Mouse (Mus musculus): Measurements from ENCODE around the gene Zfp974. TPM values are rescaled to one million over a fixed set of nuclear protein-coding genes. Genes with fewer than 3 reads are reported as not detected.
"Not testable (repeated sequence)": the region's sequence is repeated elsewhere in the genome, so short reads cannot be mapped to it uniquely, and the experiment has no call there.

Zfp974 gene
- total RNA-seq (2021), result 10 to 100 TPM; 17.5 to 18.2 TPM
- long read RNA-seq, experiment 1, partial matches to known transcripts, result 0 of 3 reads
- long read RNA-seq, experiment 1, other reads (novel, unspliced or antisense), result 2 of 3 reads
- long read RNA-seq, experiment 2, partial matches to known transcripts, result 2 of 9 reads
- long read RNA-seq, experiment 2, other reads (novel, unspliced or antisense), result 7 of 9 reads

DNA sequence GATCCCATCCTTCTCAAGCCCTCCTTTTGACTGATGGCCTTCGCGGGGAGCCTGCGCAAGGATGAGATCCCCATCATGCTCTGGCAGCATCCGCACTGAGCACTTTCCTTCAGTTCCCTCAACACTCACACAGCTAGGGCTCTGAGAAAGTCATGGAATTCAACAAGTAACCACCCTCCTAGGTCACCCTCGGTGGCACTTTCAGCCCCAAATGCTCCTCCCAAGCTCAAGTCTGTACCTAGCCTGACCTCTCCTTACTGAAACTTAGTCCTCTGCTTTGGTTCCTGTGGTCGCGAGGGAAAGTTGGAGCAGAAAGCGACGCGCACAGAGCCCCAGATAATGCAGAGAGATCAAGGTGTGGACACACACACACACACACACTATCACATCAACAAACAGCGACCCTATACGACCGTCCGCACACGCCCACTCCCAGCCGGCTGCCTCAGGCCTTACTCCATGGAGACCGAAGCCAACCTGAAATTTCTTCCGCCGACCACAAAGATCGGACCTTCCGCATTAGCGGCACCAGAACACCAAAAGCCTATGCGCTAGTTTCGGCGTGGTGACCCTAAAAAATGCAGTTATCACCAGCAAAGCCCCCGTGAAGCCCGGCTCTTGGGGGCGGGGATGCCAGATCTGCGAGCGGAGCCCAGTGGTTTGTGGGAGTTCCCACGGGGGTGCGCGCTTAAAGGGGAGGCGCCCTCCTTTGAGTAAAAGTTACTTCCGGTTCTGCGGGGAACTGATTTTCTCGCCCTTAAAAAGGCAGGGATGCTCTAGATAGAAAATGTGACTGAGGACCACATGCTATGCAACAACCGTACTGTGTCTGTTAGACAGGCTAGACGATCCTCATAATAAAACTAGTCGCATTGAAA, at the start of gene Zfp974:
TSS of gene Zfp974 (minus strand) at position 643 of the 878 bp plus-strand sequence.
- peak; percentile 17 to 50 for DNase-seq (ENCODE audit: low spot score in 2 of 2)

DNA sequence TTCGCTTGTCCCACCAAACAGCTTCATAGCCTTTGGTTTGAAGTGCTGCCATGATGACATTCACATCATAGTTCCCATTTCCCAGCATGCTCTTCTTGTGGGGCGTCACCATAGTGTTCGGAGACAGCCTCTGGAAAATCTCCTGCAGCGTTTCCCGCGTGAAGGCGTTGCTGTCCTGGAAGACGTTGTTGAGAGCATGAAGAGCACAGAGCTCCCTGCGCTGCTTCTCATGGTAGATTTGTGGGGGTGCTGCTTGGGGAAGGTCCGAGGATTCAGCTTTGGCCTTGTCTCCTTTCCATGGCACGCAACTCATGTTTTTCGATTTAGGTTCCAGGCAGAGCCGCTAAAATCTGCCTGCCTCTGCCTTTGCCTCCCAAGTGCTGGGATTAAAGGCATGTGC, 20.2 kb upstream of the Zfp974 start:
- not testable (repeated sequence) for DNase-seq (ENCODE audit: low spot score in 2 of 2)

DNA sequence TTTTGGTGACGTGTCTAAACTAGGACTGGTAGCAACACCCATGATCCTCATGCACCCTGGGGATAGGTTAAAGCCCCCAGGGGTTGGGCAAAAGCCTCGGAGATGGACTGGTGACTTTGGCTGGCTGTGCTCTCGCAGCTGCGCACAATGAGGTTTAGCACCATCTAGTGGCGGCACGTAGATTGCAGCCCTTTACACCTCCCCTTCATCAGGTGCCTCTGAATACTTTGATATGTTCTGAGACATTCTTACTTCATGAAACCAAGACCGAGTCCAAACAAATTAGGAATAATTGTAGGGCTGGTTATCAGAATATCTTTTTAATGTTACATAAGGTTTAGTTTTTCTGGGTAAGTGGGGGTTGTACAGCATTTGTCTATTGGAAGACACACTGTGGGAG, 12.6 kb upstream of the Zfp974 start:
- DNase-seq (ENCODE audit: low spot score in 2 of 2), result not testable (repeated sequence)

DNA sequence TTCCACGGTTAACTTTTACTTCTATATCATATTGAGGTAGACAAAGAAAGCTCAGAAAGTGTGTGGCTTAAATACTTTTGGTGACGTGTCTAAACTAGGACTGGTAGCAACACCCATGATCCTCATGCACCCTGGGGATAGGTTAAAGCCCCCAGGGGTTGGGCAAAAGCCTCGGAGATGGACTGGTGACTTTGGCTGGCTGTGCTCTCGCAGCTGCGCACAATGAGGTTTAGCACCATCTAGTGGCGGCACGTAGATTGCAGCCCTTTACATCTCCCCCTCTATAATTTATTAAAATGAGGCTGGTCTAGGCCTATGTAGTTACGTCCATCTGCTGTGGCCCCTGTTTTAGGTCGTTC, 4.5 kb upstream of the Zfp974 start:
- not testable (repeated sequence) for DNase-seq (ENCODE audit: low spot score in 2 of 2)

DNA sequence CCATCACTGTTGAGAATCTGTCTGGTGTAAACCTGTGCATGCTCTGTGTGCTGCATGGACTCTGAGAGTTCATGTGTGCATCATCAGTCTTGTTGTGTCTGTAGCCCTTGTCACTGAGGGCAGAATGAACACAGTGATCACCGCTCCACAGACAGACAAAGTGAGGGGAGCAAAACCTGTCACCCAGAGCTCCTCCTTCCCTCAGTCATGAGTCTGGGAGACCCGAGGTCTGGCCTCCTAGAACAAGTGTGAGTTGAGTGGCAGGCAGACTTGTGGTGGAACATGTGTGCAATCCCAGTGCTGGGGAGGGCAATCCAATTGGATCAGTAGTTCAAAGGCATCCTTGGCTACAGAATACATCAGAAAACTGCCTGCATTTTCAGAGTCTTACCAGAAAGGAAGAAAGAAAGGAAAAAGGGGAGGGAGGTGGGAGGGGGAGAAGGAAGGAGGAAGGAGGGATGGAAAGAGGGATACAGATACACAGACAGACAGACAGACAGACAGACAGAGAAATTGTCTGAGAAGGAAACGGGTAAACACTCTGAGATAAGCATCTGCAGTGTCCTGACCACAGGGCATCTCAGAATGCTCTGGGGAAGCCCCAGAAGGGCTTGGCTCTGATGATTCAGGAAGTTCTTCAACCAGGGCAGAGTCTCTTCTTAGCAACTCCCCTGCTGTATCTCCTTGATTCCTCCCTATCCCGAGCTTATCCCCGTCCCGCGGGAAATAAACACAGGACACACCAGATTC, 4.0 kb upstream of the Zfp974 start:
- DNase-seq (ENCODE audit: low spot score in 2 of 2), result no peak

DNA sequence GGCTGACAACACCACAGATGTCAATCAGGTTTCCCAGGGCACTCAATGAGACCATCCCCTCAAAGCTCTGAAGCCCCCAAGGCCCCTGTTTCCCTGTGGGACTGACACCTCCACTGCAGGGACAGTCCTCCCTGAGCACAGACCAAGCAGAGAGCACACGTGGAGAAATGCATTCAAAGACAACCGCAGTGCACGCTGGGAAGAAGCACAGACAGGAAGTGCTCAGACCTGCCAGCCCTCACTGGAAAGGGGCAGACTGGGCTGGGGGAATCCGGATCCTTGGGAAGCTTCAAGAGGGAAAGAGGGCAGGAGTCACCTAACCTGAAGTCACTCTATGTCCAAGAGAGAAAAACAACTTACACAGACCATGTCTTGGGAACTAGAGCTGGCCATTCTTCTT, 2.2 kb downstream of the Zfp974 start:
- not testable (repeated sequence) for DNase-seq (ENCODE audit: low spot score in 2 of 2)

DNA sequence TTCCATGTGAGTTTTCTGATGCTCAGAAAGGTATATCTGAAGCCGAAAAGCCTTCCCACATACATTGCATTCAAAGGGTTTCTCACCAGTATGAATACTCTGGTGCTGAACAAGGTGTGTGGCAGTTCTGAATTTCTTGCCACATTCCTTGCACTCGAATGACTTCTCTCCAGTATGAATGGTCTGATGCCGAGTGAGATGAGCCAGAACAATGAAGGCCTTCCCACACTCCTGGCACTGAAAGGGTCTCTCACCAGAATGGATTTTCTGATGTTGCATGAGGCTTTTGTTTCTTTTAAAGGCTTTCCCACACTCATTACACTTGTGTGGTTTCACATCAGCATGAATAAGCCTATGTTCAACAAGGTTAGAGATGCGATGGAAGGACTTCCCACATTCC, 18.3 kb downstream of the Zfp974 start:
- DNase-seq (ENCODE audit: low spot score in 2 of 2), result not testable (repeated sequence)

DNA sequence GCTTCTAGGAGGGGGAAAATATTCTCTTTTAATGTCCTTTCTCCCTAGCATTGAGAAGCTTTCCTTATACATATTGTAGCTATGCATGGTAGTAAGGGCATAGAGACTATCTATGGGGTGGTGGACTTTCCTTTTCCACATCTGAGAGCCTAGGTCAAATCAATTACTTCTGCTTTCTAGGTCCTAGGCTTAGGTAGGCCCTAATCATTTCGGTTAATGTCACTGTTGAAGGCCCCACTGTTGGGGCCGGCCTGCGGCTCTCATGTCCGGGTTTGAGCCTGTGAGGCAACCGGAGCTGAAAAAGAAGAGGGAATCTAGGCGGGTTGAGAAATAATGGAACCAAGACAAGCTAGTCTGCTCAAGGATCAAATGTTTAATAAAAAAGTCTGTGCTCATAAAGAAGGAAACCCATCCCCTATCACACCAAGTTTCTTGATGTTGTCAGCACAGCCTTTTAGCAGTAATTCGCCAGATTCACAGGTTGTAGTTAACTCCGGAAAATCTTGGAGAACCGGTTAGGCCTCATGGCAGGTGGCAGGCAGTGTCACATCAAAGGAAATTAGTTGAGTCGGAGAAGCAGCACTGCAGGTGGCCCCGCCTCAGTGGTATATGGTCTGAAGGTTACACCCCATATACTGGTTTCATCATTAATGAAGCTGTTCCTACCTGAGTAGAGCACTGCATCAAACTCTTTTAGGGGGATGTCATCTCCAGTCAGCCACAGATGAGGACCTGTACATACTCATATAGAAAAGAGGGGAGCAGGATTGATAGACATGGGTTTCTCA, 24.0 kb downstream of the Zfp974 start:
- no peak for DNase-seq (ENCODE audit: low spot score in 2 of 2)

DNA sequence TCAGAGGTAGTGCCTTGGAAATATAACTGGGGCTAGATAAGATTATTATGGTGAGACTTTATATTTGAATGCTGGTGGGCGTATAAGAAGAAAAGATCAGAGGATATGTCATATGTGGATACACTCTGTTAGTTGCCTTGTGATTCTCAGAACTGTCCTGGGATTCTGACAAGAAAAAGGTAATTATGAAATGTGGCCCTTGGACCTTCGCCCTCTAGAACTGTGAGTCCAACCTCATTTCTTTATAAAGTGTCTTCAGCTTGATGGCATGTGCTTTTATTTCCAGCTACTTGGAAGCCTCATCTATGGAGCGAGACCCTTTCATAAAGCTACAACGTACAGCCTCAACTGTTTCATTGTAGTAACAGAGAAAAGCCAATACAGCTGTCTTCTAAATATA, 28.7 kb downstream of the Zfp974 start:
- DNase-seq (ENCODE audit: low spot score in 2 of 2), result no peak

DNA sequence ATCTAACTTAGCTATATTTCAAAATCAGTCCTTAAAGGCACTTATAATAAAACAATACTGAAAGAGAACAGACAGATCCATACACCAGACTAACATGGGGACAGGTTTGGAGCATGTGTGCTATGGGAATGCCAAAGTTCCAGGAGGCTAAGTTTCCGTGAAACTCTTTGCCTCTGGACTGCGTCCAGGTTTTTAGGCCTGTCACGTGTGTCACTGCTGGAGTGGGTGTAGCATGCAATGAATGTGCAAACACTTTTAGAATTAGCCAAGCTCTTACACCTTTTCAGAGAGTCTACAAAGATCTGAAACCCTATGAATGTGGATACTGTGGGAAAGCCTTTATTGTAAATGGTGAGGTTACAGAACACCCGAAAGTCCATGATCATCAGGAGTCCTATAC, 47.5 kb downstream of the Zfp974 start:
- no peak for DNase-seq (ENCODE audit: low spot score in 2 of 2)

DNA sequence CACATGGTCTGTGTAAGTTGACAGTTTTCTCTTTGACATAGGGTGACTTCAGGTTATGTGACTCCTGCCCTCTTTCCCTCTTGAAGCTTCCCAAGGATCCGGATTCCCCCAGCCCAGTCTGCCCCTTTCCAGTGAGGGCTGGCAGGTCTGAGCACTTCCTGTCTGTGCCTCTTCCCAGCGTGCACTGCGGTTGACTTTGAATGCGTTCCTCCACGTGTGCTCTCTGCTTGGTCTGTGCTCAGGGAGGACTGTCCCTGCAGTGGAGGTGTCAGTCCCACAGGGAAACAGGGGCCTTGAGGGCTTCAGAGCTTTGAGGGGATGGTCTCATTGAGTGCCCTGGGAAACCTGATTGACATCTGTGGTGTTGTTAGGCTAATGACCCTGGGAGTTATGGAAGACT, 66.7 kb downstream of the Zfp974 start:
- DNase-seq (ENCODE audit: low spot score in 2 of 2), result not testable (repeated sequence)

DNA sequence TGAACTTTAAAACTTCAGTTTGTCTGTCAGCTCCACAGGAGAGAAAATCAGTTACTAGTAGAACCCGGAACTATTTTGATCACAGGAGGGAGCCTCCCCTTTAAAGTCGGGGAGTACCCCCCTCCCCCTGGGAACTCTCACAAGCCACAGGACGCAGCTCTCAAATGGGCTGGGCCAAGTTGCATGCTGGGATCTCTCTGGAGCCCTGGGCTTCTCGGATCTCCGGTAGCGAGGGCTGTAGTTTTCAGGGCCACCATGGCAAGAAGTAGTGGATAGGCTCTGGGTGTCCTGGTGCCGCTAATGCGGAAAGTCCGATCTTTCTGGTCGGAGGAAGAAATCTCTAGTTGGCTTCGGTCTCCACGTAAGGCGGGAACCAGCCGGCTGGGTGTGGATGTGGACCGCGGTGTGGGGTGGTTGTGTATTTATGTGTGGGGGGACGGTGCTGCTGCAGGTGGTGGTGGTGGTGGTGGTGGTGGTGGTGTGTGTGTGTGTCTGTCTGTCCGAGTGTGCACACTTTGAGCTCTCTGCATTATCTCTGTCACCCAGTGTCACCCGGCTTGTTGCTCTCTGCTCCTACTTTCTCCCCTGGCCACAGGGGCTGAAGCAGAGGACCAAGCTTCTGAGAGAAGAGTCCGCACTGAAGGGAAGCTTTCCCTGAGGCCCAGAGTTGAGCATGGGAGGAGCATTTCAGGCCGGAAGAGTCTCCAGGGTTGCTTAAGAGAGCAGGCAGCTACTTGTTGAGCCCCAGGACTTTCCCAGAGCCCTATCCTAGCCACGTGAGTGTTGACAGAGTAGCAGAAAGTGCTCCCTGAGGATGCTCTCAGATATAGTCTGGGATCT, 68.6 kb downstream of the Zfp974 start:
- peak; percentile 40 to 64 for DNase-seq (ENCODE audit: low spot score in 2 of 2)

DNA sequence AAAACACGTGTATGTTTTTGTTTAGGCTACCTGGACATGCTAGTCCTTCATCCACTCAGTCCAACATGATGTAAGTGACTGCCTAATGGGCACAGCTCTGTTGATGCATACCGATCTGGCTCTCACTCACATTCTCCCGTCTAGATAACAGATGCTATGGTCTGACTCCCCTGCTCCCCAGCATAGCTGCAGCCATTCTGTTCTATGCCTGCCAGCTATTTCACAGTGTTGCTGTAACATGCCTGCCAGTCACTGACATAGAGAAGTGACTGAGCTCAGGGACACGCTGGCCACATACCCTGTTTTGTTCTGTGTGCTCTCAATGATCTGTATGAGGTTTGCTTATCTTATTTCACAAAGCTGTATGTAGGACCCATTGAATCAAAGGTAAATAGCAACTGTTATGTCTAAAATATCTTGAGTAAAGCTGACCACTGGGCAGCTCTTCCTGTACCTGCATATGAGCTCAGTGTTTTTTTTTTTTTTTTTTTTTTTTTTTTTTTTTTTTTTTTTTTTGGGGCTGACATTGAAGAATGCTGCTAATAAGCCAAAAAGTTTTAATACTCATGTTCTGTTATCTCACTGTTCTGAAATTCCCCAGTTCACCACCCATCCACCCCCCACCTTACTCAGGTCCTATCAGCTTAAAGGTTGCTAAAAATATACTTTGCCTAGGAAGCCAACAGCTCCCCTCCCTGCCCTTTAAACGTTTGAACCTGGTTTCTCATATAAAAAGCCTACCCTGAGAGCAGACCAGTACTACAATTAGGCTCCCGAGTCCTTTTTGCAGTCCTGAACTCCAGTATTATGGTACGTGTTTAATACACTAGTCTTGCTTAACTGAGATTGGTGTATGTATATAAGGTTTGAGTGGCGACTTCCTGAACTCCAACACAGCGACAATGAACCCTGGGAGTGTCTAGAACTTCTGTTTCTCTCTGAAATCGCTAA, 69.7 kb downstream of the Zfp974 start:
- DNase-seq (ENCODE audit: low spot score in 2 of 2), result no peak

Other genes with a start within 250 kb of the Zfp974 start
- gene Zfp607b, start 240.1 kb downstream of the Zfp974 start, total RNA-seq (2021), result 1 to 10 TPM; 2.9 to 3.5 TPM
- gene Zfp60, start 198.1 kb downstream of the Zfp974 start, total RNA-seq (2021), result 10 to 100 TPM; 21.6 to 23.0 TPM
- 10 to 100 TPM in 1 of 2 experiments, 1 to 10 TPM in 1; 10.0 to 12.5 TPM for gene Zfp626, start 122.3 kb downstream of the Zfp974 start, total RNA-seq (2021)
- 1 to 10 TPM; 4.4 to 5.4 TPM for gene Zfp59, start 90.9 kb downstream of the Zfp974 start, total RNA-seq (2021)
- gene Zfp607a, start 71.9 kb downstream of the Zfp974 start, total RNA-seq (2021), result 1 to 10 TPM; 8.9 to 9.2 TPM
- 10 to 100 TPM; 14.1 to 14.7 TPM for gene Zfp780b, start 49.7 kb upstream of the Zfp974 start, total RNA-seq (2021)
- 1 to 10 TPM; 3.4 to 4.1 TPM for gene Zfp850, start 84.7 kb upstream of the Zfp974 start, total RNA-seq (2021)
- gene Psmc4, start 120.6 kb upstream of the Zfp974 start, total RNA-seq (2021), result 100 to 1,000 TPM; 144 to 157 TPM
- under 1 TPM; 0.34 to 0.37 TPM for gene Fcgbp, start 141.8 kb upstream of the Zfp974 start, total RNA-seq (2021)
- under 1 TPM in 1 of 2 experiments, not detected in 1; 0.06 TPM for gene 9530053A07Rik, start 200.0 kb upstream of the Zfp974 start, total RNA-seq (2021)
- 100 to 1,000 TPM; 102 to 119 TPM for gene Fbl, start 240.2 kb upstream of the Zfp974 start, total RNA-seq (2021)

All from adrenal gland, postnatal 4 days (tissue).